Mouse (Mus musculus) lung, postnatal 25 days (tissue): Measurements from ENCODE around the gene Gm13279.
"Not testable (repeated sequence)": the region's sequence is repeated elsewhere in the genome, so short reads cannot be mapped to it uniquely, and the experiment has no call there.

ENCODE experiments used
- DNase-seq: peaks from one replicate; pipeline ENCODE4 v3.0.0; 2022; ENCODE audit warnings: low spot score

Gm13279 gene

DNA sequence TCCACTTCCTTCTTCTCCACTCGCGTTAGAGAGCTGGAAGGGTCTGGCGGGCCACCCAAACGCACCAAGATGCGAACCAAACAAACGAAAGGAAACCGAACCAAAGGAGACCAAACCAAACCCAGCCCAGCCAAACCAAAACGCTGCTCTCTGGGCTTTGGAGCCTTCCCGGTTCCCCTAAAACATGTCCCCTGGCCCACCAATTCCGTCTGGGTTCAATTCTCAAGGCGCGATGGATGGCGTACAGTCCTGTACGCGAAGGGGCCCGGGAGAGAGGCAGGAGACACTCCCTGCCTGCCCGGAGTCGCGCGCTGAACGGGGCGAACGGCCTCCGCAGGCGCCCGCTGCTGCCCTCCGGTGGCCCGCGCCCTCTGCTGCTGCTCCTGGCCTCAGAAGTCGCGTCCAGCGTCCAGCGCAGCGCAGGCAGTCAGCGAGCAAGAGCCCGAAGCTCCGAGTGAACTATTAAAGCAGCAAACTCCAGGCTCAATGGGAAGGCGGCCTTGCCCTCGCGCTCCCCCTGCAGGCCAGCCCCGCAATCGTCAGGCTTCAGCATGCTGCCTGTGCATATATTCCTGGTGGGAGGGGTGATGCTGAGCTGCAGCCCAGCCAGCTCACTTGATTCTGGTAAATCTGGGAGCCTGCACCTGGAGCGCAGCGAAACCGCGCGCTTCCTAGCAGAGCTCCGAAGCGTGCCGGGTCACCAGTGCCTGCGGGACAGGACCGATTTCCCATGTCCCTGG, 3.1 kb upstream of the Gm13279 start, which contains the start of gene Gm13275:
TSS of gene Gm13275 (plus strand) at position 552 of the 740 bp plus-strand sequence.
- DNase-seq = peak; percentile 38

- not testable (repeated sequence) for DNase-seq
Measured at GRCm38 (mm10) chr4:88799365-88799764, 2.2 kb downstream of the Gm13279 start, which contains the start of gene Gm13285. Gm13285 (plus strand) TSS chr4:88799665.

DNA sequence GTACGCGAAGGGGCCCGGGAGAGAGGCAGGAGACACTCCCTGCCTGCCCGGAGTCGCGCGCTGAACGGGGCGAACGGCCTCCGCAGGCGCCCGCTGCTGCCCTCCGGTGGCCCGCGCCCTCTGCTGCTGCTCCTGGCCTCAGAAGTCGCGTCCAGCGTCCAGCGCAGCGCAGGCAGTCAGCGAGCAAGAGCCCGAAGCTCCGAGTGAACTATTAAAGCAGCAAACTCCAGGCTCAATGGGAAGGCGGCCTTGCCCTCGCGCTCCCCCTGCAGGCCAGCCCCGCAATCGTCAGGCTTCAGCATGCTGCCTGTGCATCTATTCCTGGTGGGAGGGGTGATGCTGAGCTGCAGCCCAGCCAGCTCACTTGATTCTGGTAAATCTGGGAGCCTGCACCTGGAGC, 5.8 kb downstream of the Gm13279 start, which contains the start of gene Gm13287:
TSS of gene Gm13287 (plus strand) at position 301 of the 400 bp plus-strand sequence.
- DNase-seq = not testable (repeated sequence)

GRCm38 (mm10) chr4:88805231-88805630, 8.0 kb downstream of the Gm13279 start, which contains the start of gene Gm13288:
Gm13288 (plus strand) TSS chr4:88805531.
- DNase-seq = not testable (repeated sequence)

DNA sequence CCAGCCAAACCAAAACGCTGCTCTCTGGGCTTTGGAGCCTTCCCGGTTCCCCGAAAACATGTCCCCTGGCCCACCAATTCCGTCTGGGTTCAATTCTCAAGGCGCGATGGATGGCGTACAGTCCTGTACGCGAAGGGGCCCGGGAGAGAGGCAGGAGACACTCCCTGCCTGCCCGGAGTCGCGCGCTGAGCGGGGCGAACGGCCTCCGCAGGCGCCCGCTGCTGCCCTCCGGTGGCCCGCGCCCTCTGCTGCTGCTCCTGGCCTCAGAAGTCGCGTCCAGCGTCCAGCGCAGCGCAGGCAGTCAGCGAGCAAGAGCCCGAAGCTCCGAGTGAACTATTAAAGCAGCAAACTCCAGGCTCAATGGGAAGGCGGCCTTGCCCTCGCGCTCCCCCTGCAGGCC, 8.6 kb downstream of the Gm13279 start:
- DNase-seq = peak; percentile 6

- no peak for DNase-seq
Measured at GRCm38 (mm10) chr4:88815928-88816327, 18.7 kb downstream of the Gm13279 start, which contains the start of gene Ifna7. Ifna7 (plus strand) TSS chr4:88816228.

GRCm38 (mm10) chr4:88819659-88820058, 22.5 kb downstream of the Gm13279 start, which contains the start of gene Ifna11:
Ifna11 (plus strand) TSS chr4:88819959.
- DNase-seq = no peak

DNA sequence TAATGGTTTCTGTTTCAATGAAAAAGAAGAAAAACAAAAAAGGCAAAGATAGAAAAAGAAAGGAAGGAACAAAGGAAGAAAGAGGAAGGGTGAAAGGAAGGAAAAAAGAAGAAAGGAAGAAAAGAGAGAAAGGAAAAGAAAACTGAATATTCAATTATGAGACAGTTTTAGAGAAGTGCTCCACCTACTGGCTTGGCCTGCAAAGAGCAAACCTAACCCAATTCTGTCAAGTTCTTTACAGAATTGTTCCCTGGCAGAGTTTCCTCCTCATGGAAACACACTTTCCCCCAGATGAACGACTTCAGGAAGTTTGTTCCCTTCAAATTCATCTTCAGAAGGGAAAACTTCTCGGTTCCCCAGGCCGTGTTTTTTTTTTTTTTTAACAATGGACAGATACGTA, 25.8 kb downstream of the Gm13279 start:
- DNase-seq = peak; percentile 1

GRCm38 (mm10) chr4:88827116-88827515, 29.9 kb downstream of the Gm13279 start, which contains the start of gene Ifna6:
Ifna6 (plus strand) TSS chr4:88827416.
- not testable (repeated sequence) for DNase-seq

DNA sequence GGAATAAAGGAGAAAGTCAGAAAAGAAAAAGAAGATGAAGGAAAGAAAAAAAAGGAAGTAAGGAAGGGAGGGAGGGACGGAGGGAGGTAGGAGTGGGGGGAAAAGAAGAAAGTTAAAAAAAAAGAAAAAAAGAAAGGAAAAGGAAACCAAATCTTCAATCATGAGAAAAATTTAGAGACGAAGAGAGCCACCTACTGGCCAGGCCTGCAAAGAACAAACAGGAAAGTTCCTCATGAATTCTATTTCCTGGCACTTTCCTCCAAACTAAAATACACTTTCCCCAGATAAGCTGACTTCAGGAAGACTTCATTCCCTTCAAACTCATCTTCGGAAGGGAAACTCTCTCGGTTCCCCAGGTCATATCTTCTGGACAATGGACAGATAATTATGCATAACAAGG, 33.3 kb downstream of the Gm13279 start:
- DNase-seq = peak; percentile 23

DNA sequence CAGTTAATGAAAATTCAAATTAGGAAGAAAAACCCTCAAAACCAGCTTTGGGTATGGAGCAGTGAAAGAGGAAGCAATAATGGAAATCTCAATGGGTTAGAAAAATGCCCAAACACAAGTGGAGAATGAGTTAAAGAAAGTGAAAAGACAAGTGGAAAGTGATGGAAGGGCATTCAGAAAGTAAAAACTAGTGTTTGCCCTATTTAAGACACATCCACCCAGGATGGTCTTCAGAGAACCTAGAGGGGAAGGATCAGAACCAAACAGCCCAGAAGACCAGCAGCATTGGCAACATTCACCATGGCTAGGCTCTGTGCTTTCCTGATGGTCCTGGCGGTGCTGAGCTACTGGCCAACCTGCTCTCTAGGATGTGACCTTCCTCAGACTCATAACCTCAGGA, 38.0 kb downstream of the Gm13279 start, which contains the start of gene Ifna5:
TSS of gene Ifna5 (plus strand) at position 301 of the 400 bp plus-strand sequence.
- DNase-seq = not testable (repeated sequence)

- DNase-seq = peak; percentile 1
Measured at GRCm38 (mm10) chr4:88838828-88839227, 41.6 kb downstream of the Gm13279 start.

DNA sequence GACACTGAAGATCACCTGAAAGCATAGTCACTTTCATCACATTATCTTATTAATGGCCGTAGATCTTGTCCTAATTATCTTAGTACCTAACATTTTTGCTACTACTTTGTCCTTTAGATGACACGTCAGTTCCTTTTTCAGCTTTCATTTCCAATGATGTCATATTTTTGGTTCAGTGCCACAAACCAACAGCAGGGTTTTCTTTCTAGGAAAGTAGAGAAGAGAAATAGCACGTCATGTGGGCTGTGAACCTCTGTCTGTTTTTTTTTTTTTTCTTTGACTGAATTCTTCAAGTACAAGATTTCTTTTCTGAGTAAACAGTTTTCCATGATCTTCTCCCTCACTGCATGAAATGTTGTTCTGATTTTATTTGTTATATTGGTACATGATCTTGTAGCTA, 42.9 kb downstream of the Gm13279 start:
- DNase-seq = no peak

DNA sequence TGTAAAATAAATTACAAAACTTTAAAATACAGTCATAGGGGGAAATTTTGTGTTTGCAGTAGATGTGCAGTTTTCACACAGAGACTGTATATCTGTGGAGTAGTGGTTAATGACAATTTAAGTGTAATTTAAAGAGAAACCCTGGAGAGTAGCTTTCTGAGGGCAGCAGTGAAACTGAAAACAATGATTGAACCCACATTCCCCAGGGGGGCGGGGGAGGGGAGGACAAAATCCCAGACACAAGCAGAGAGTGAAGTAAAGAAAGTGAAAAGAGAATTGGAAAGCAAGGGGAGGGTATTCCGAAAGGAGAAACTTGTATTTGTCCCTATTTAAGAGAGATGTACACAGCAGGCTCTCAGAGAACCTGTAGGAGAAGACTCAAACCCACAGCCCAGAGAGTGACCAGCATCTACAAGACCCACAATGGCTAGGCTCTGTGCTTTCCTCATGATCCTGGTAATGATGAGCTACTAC, 44.3 kb downstream of the Gm13279 start, which contains the start of gene Ifna4:
TSS of gene Ifna4 (plus strand) at position 424 of the 474 bp plus-strand sequence.
- no peak for DNase-seq

- DNase-seq = no peak
Measured at GRCm38 (mm10) chr4:88845334-88845733, 48.1 kb downstream of the Gm13279 start.
